Mouse (Mus musculus) left cerebral cortex, adult 2 months (tissue): Measurements from ENCODE around the gene Gm13279. TPM values are rescaled to one million over a fixed set of nuclear protein-coding genes. Genes with fewer than 3 reads are reported as not detected.
A peak's percentile ranks its signal among the peaks of the same experiment; 100 is the strongest.
"Not testable (repeated sequence)": the region's sequence is repeated elsewhere in the genome, so short reads cannot be mapped to it uniquely, and the experiment has no call there.

Source experiments
- DNase-seq, 2 experiments: peaks; one replicate each; pipeline ENCODE4 v3.0.0; 2021 to 2022; ENCODE audit warnings: low spot score in 2 of 2, mixed read lengths in 1 of 2; ENCODE audit errors: extremely low spot score in 1 of 2
- H3K27ac ChIP-seq: fragments of 200-600 bp; 2 replicates; pipeline ENCODE4 v1.8.1; 2022
- H3K4me3 ChIP-seq: fragments of 200-600 bp; 2 replicates; pipeline ENCODE4 v1.8.1; 2022
- CTCF ChIP-seq: fragments of 200-600 bp; IDR thresholded peaks from 2 replicates; pipeline ENCODE4 v1.8.1; 2022; ENCODE audit warnings: antibody characterized with exemption, mild to moderate bottlenecking, moderate library complexity
- intact Hi-C: fragments of 180-260 bp; cut with DNase I; formaldehyde crosslinking; loops from one replicate; pipeline ENCODE4 v1.15.1; 2025
- total RNA-seq, 2 experiments: library from RNA; stranded (reverse); gene quantifications; 2 replicates each; pipeline ENCODE4 v1.2.3; 2021

The Gm13279 gene
- total RNA-seq, 2 experiments from 2014 or later: not detected

GRCm38 (mm10) chr4:88781831-88782230 lies 15.4 kb upstream of the Gm13279 start, which contains the start of gene Ifnz:
Gene Ifnz, plus strand, starts transcription at chr4:88782131.
- H3K4me3 ChIP-seq, H3K27ac ChIP-seq, DNase-seq, intact Hi-C loops: not testable (repeated sequence)

- H3K27ac ChIP-seq, DNase-seq, H3K4me3 ChIP-seq, intact Hi-C loops: not testable (repeated sequence)
Measured at GRCm38 (mm10) chr4:88782335-88782734, 14.9 kb upstream of the Gm13279 start.

- DNase-seq, H3K4me3 ChIP-seq, H3K27ac ChIP-seq, intact Hi-C loops: not testable (repeated sequence)
Measured at GRCm38 (mm10) chr4:88785409-88785808, 11.8 kb upstream of the Gm13279 start, which contains the start of gene Gm13276. Gene Gm13276, plus strand, starts transcription at chr4:88785709.

GRCm38 (mm10) chr4:88788402-88788801 lies 8.8 kb upstream of the Gm13279 start, which contains the start of gene Gm13277:
Gene Gm13277, plus strand, starts transcription at chr4:88788632.
- intact Hi-C loops, H3K4me3 ChIP-seq, H3K27ac ChIP-seq: not testable (repeated sequence)
- peak; percentile 61 to 63 for DNase-seq
- peak; percentile 42 for TF ChIP-seq CTCF

GRCm38 (mm10) chr4:88791250-88791649 lies 5.9 kb upstream of the Gm13279 start, which contains the start of gene Gm13278:
Gene Gm13278, plus strand, starts transcription at chr4:88791550.
- H3K4me3 ChIP-seq, H3K27ac ChIP-seq, DNase-seq, intact Hi-C loops: not testable (repeated sequence)

- DNase-seq: peak; percentile 61 to 73
- intact Hi-C loops, H3K27ac ChIP-seq: not testable (repeated sequence)
- H3K4me3 ChIP-seq: peak within 1 kb of the TSS; percentile 13
- peak; percentile 27 for TF ChIP-seq CTCF
Measured at GRCm38 (mm10) chr4:88793936-88794675, 3.1 kb upstream of the Gm13279 start, which contains the start of gene Gm13275. Gene Gm13275, plus strand, starts transcription at chr4:88794487.

- intact Hi-C loops, DNase-seq, H3K27ac ChIP-seq, H3K4me3 ChIP-seq: not testable (repeated sequence)
Measured at GRCm38 (mm10) chr4:88799365-88799764, 2.2 kb downstream of the Gm13279 start, which contains the start of gene Gm13285. Gene Gm13285, plus strand, starts transcription at chr4:88799665.

GRCm38 (mm10) chr4:88802954-88803353 lies 5.8 kb downstream of the Gm13279 start, which contains the start of gene Gm13287:
Gene Gm13287, plus strand, starts transcription at chr4:88803254.
- H3K4me3 ChIP-seq, intact Hi-C loops, DNase-seq, H3K27ac ChIP-seq: not testable (repeated sequence)

GRCm38 (mm10) chr4:88805231-88805630 lies 8.0 kb downstream of the Gm13279 start, which contains the start of gene Gm13288:
Gene Gm13288, plus strand, starts transcription at chr4:88805531.
- H3K27ac ChIP-seq, intact Hi-C loops, H3K4me3 ChIP-seq, DNase-seq: not testable (repeated sequence)

GRCm38 (mm10) chr4:88805761-88806160 lies 8.6 kb downstream of the Gm13279 start:
- DNase-seq, H3K27ac ChIP-seq, intact Hi-C loops, H3K4me3 ChIP-seq: not testable (repeated sequence)

- intact Hi-C loops: no loop called here
- no peak within 1 kb of the TSS for H3K27ac ChIP-seq
- DNase-seq: no peak
- TF ChIP-seq CTCF: no peak
- H3K4me3 ChIP-seq: no peak within 1 kb of the TSS
Measured at GRCm38 (mm10) chr4:88815928-88816327, 18.7 kb downstream of the Gm13279 start, which contains the start of gene Ifna7. Gene Ifna7, plus strand, starts transcription at chr4:88816228.

- no peak for DNase-seq
- no peak within 1 kb of the TSS for H3K27ac ChIP-seq
- intact Hi-C loops: no loop called here
- no peak for TF ChIP-seq CTCF
- no peak within 1 kb of the TSS for H3K4me3 ChIP-seq
Measured at GRCm38 (mm10) chr4:88819659-88820058, 22.5 kb downstream of the Gm13279 start, which contains the start of gene Ifna11. Gene Ifna11, plus strand, starts transcription at chr4:88819959.
